Mouse (Mus musculus): ENCODE results near the gene Fpr1. TPM values are rescaled to one million over a fixed set of nuclear protein-coding genes. Genes with fewer than 3 reads are reported as not detected.

The Fpr1 gene
- total RNA-seq, 1 experiment: not detected

- no peak overlapping the region for H3K27ac ChIP-seq (ENCODE audit: insufficient read depth, low read depth, low read length, poor library complexity, severe bottlenecking)
- H3K9me3 ChIP-seq (ENCODE audit: control insufficient read depth, insufficient read depth, low read depth, low read length): no peaks in the 10 kb centered on the region
- H3K9ac ChIP-seq (ENCODE audit: insufficient read depth, low read depth, low read length, poor library complexity, severe bottlenecking): no peak overlapping the region
- TF ChIP-seq HCFC1 (IDR thresholded peaks at IDR 0.05; ENCODE audit: borderline replicate concordance, insufficient read depth, low read length) (no peak), CHD2 (IDR thresholded peaks at IDR 0.05; ENCODE audit: low read depth, low read length) (no peak), ZC3H11A (IDR thresholded peaks at IDR 0.05; ENCODE audit: borderline replicate concordance, low read depth, low read length) (no peak), ZNF384 (IDR thresholded peaks at IDR 0.05; ENCODE audit: low read depth, low read length) (no peak), MAFK (IDR thresholded peaks at IDR 0.05; ENCODE audit: insufficient read depth, low read depth, low read length) (no peak)
- no peak overlapping the region for H3K4me3 ChIP-seq (ENCODE audit: insufficient read depth in 1 of 2, low read depth in 1 of 2, low read length in 2 of 2, poor library complexity in 1 of 2, severe bottlenecking in 1 of 2)
- H3K36me3 ChIP-seq (ENCODE audit: control insufficient read depth, insufficient read depth, low read length, poor library complexity, severe bottlenecking): no peaks in the 10 kb centered on the region
- in situ Hi-C loops (cut with MboI; ENCODE audit: low sequenced_read_pairs in 2 of 2, unreplicated experiment in 2 of 2): no loop called here
- no peak for DNase-seq (ENCODE audit: low read depth, low spot score)
- H3K4me1 ChIP-seq (ENCODE audit: control insufficient read depth in 2 of 2, insufficient read depth in 2 of 2, low read length in 2 of 2, poor library complexity in 1 of 2): no peaks in the 10 kb centered on the region
Observed at GRCm38 (mm10) chr17:17870892-17871550, 12.7 kb downstream of the Fpr1 start.

- in situ Hi-C loops (cut with MboI; ENCODE audit: low sequenced_read_pairs in 2 of 2, unreplicated experiment in 2 of 2): no loop called here
- Histone ChIP-seq H3K9ac (ENCODE audit: insufficient read depth, low read depth, low read length, poor library complexity, severe bottlenecking) (no peak overlapping the region), H3K27ac (ENCODE audit: insufficient read depth, low read depth, low read length, poor library complexity, severe bottlenecking) (no peak overlapping the region), H3K36me3 (ENCODE audit: control insufficient read depth, insufficient read depth, low read length, poor library complexity, severe bottlenecking) (no peaks in the 10 kb centered on the region), H3K4me3 (ENCODE audit: insufficient read depth in 1 of 2, low read depth in 1 of 2, low read length in 2 of 2, poor library complexity in 1 of 2, severe bottlenecking in 1 of 2) (no peak overlapping the region), H3K9me3 (ENCODE audit: control insufficient read depth, insufficient read depth, low read depth, low read length) (no peaks in the 10 kb centered on the region), H3K4me1 (ENCODE audit: control insufficient read depth in 2 of 2, insufficient read depth in 2 of 2, low read length in 2 of 2, poor library complexity in 1 of 2) (no peaks in the 10 kb centered on the region)
- no peak for DNase-seq (ENCODE audit: low read depth, low spot score)
- TF ChIP-seq MAFK (IDR thresholded peaks at IDR 0.05; ENCODE audit: insufficient read depth, low read depth, low read length) (no peak), ZNF384 (IDR thresholded peaks at IDR 0.05; ENCODE audit: low read depth, low read length) (no peak), HCFC1 (IDR thresholded peaks at IDR 0.05; ENCODE audit: borderline replicate concordance, insufficient read depth, low read length) (no peak), CHD2 (IDR thresholded peaks at IDR 0.05; ENCODE audit: low read depth, low read length) (no peak), ZC3H11A (IDR thresholded peaks at IDR 0.05; ENCODE audit: borderline replicate concordance, low read depth, low read length) (no peak)
Observed at GRCm38 (mm10) chr17:17866801-17867469, 16.8 kb downstream of the Fpr1 start.

GRCm38 (mm10) chr17:17865168-17865567 lies 18.6 kb downstream of the Fpr1 start:
- TF ChIP-seq HCFC1 (IDR thresholded peaks at IDR 0.05; ENCODE audit: borderline replicate concordance, insufficient read depth, low read length) (no peak), CHD2 (IDR thresholded peaks at IDR 0.05; ENCODE audit: low read depth, low read length) (no peak), ZC3H11A (IDR thresholded peaks at IDR 0.05; ENCODE audit: borderline replicate concordance, low read depth, low read length) (no peak), ZNF384 (IDR thresholded peaks at IDR 0.05; ENCODE audit: low read depth, low read length) (no peak), MAFK (IDR thresholded peaks at IDR 0.05; ENCODE audit: insufficient read depth, low read depth, low read length) (no peak)
- H3K9me3 ChIP-seq (ENCODE audit: control insufficient read depth, insufficient read depth, low read depth, low read length): no peaks in the 10 kb centered on the region
- H3K4me3 ChIP-seq (ENCODE audit: insufficient read depth in 1 of 2, low read depth in 1 of 2, low read length in 2 of 2, poor library complexity in 1 of 2, severe bottlenecking in 1 of 2): no peak overlapping the region
- H3K4me1 ChIP-seq (ENCODE audit: control insufficient read depth in 2 of 2, insufficient read depth in 2 of 2, low read length in 2 of 2, poor library complexity in 1 of 2): no peaks in the 10 kb centered on the region
- no peaks in the 10 kb centered on the region for H3K36me3 ChIP-seq (ENCODE audit: control insufficient read depth, insufficient read depth, low read length, poor library complexity, severe bottlenecking)
- no peak for DNase-seq (ENCODE audit: low read depth, low spot score)
- in situ Hi-C loops (cut with MboI; ENCODE audit: low sequenced_read_pairs in 2 of 2, unreplicated experiment in 2 of 2): no loop called here
- H3K27ac ChIP-seq (ENCODE audit: insufficient read depth, low read depth, low read length, poor library complexity, severe bottlenecking): no peak overlapping the region
- no peak overlapping the region for H3K9ac ChIP-seq (ENCODE audit: insufficient read depth, low read depth, low read length, poor library complexity, severe bottlenecking)

- Histone ChIP-seq H3K4me1 (ENCODE audit: control insufficient read depth in 2 of 2, insufficient read depth in 2 of 2, low read length in 2 of 2, poor library complexity in 1 of 2) (no peaks in the 10 kb centered on the region), H3K9me3 (ENCODE audit: control insufficient read depth, insufficient read depth, low read depth, low read length) (no peaks in the 10 kb centered on the region), H3K4me3 (ENCODE audit: insufficient read depth in 1 of 2, low read depth in 1 of 2, low read length in 2 of 2, poor library complexity in 1 of 2, severe bottlenecking in 1 of 2) (no peak overlapping the region), H3K27ac (ENCODE audit: insufficient read depth, low read depth, low read length, poor library complexity, severe bottlenecking) (no peak overlapping the region), H3K36me3 (ENCODE audit: control insufficient read depth, insufficient read depth, low read length, poor library complexity, severe bottlenecking) (no peaks in the 10 kb centered on the region), H3K9ac (ENCODE audit: insufficient read depth, low read depth, low read length, poor library complexity, severe bottlenecking) (no peak overlapping the region)
- in situ Hi-C loops (cut with MboI; ENCODE audit: low sequenced_read_pairs in 2 of 2, unreplicated experiment in 2 of 2): no loop called here
- DNase-seq (ENCODE audit: low read depth, low spot score): no peak
- no peak for TF ChIP-seq MAFK (IDR thresholded peaks at IDR 0.05; ENCODE audit: insufficient read depth, low read depth, low read length)
Observed at GRCm38 (mm10) chr17:17862360-17862759, 21.4 kb downstream of the Fpr1 start.
